Mouse (Mus musculus): ENCODE measurements at regions not wholly inside any gene's neighbourhood (a gene's known extent, or its start where the extent isn't known, plus 50 kb on each side); places are given as distances from the start of the nearest gene placed in this dataset.

DNA sequence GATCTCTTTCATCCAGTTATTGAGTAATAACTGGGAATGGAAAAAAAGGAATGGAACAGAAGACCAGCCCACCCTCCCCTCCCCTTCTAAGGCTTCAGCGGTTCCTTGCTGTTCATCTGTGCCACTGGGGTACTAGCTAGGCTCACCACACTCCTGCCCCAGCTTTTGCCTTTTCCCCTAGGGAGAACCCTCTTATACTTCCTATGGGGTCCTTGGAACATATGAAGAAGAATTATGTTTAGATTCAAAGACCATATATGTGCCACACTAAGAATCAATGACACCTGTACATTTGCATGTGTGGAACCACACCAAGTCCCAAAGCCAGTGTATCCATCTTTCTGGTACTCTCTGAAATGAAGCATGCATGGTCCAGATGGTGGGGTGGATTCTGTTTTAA is 324.3 kb downstream of the Tns1 start:
- intact Hi-C loops (cut with DNase I), result no loop called here

DNA sequence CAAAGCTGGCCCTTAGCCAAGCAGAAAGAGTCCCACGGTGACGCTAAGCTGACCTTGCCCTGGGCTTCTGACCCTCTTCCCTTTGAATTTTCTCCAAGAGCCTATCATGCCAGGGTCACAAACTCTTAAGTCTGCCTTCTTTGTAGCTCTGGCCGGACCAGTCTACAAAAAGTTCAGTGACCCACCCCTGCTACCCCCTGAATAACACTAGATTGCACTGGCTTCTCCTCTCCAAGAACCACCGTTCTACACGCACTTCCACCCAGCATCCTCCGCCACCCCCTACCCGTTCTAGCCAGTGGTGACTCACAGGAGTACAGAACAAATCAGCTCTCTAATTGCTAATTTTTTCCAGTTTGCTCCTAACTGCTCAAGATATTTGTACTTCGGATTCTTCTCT is 325.0 kb downstream of the Tns1 start:
- intact Hi-C loops (cut with DNase I), result no loop called here

DNA sequence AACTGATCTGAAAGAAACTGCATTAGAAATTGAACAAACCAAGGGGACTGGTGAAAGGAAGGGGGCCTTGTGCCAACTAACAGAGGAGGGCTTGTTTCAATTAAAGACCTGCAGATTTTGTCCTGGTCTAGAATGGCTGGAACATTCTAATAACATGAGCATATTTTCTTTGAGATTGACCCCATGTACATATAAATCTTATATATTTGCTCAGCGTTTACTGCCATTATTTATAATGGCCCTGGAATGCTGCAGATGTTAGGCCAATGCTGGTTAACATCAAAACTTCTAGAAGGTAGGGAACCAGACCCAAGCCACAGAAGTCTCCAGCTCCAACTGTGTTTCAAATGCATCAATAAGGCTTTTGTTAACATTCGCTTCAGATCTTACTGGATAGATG is 326.4 kb downstream of the Tns1 start:
- intact Hi-C loops (cut with DNase I), result no loop called here

DNA sequence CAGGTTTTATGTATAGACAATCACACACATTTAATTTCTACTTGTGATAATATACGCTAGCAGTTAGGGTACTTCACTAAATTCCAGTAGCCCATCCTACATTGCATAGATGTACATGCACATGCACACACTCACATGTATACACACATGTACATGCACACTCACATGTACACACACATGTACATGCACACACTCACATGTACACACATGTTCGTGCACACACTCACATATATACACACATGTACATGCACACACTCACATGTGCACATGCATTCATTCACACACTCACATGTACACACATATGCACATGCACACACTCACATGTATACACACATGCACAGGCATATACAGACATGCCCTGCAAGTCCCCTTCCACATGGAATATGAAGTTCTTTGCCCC is 326.8 kb downstream of the Tns1 start:
- intact Hi-C loops (cut with DNase I), result no loop called here

DNA sequence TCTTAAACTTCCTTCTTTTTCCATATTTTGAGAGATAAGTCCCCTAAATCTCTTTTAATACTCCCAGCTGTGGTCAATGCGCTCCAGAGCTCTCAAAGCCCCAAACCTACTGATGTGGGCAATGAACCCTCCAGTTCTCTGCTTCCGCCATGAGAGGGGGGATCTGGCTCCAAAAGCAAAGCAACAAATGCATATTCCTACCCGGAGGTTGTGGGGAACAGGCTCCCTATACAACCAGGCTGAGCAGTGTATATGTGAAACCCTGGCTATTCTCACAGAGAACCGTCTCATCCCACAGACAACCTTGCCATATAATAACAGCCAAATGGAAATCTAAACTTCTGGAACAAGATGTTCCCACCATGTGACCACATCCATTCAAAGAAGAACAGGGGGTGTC is 330.4 kb downstream of the Tns1 start:
- intact Hi-C loops (cut with DNase I), result no loop called here

DNA sequence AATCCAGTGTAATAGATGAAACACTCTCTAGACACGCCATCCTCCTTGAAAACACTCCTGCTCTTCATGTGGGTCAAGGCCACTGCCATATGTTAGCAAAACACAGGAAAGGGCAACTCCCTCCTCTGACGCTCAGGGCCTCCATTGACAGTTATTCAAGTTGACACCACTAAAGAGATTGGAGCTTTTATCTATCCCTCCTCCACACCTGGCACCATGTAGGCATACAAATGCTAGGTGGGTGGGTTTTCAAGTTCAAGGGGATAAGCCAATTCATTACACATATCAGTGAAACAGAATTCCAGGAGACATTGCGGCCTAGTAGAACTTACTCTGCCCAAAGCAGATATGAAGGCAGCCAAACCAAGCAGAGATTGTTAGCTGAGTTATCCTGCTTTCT is 331.0 kb downstream of the Tns1 start:
- intact Hi-C loops (cut with DNase I), result no loop called here

DNA sequence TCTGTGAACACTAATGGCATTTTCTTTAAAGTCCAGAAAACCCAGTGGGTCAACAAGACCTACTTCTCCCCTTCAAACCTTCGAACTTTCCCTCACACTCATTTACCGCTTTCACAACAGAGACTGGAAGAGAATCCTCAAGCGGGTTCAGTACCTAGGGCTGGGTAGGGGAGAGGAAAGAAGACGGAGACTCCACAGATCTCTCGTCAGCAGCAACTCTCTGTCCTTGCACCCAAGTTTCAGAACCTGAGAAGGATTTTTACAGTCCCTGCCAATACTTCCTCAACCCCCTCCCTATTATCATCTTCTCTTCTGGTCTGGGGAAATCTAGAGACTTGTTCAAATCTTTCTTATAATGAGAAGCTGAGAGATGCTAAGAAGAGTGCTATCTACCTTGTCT is 331.9 kb downstream of the Tns1 start:
- intact Hi-C loops (cut with DNase I), result no loop called here

DNA sequence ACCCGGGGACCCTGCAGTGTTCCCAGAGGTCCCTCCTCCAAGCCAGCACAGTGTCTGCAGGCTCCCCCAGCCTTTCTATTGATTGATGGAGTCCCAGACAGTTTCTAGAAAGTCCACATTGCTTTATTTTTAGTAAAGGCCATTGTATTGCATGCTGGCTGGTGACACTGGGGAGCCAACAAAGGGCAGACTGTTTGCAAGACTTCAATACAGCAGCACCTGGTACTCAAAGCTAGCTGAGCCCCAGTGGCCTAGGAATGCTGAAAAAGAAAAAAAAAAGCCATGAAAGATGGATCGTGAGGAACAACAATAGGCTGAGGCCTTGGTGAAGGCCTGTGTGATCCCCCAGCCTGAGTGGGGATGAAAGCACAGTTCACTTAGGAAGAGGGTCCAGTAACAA is 336.6 kb downstream of the Tns1 start:
- intact Hi-C loops (cut with DNase I), result no loop called here

DNA sequence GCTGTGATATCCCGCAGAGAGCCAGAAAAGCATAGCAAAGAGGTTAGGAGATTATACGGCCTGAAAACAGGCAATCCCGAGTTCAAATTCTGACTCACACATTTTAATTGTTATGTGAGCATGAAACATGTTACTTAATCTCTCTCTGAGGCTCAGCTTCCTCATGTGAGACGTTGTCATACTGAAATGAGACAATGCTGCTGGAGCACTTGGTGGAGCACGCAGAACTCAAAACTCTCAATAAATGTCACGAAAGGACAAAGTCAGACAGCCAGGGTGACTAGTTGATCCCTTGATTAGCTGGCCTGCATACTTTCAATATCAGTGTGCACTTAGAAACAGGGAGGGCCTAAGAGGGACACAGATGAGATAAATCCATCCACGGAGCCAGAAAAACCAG is 337.0 kb downstream of the Tns1 start:
- intact Hi-C loops (cut with DNase I), result no loop called here

DNA sequence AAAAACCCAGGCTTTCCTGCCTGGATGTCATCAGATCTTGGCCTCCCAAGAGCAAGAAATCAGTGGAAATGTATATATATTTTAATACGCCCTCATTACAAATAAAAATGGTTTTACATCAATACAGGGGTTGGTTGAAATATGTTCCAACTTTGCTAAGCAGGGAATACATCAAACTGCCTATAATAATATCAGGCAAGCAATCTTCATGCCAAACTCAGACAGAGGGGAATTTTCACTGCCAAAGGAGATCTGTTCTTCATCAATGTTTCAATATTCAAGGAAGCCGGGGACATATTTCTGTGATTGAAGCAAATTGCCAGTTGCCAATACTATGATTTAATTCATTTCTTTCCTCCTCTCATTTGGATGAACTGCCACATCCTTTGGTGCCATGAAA is 340.9 kb downstream of the Tns1 start:
- intact Hi-C loops (cut with DNase I), result no loop called here

DNA sequence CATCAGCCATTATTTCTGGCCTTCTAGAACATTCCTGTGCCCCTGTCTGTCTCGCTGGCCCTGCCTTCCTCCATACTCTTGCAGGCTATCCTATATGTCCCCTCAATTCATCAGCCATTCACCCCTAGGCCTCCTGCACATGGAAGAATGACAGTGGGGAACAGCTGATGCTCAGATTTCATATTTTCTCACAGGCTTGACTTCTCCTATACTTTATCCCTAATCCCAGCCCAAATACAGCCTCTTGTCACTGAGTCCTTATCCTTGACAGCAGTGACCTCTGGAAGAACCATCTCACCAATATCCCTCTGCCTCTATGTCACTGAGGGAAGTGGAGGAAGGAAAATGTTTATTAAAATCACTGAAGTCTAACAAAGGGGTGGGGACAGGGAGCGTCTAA is 341.4 kb downstream of the Tns1 start:
- intact Hi-C loops (cut with DNase I), result no loop called here

DNA sequence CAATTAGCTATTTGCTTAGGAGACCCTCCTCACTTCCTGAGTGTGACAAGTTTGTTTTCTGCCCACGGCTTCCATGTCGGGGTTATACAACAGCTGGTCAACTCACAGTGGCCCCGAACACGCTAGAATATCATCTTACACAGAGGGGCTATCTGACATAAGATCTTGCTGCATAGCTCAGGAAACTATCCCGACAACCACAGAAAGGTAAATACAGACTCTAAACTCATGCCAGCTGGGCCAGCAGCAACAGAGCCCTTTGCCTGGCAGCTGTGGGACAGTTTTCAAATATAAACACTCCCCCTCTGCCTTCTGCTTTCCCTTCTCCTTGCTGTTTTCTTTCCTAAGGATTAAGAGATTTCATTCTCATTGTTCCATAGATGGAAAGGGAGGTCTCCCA is 352.5 kb downstream of the Tns1 start:
- intact Hi-C loops (cut with DNase I), result no loop called here

DNA sequence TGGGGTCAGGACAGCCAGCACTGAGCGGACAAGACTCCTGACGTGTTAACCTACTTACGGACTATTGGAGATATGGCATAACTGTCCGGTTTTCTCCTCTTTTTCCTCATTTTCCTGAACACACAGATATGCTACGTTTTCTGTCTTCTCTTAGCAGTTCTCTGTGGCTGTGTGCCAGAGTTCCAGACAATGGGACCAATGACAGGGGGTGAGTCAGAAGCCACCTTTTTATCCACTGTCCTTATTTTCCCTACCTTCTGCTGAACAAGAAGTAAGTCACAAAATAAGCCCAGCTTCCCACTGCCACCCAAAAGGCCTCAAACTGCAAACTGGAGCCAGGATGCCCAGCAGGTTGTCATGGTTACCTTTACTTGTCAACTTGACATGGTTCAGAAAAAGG is 353.6 kb downstream of the Tns1 start:
- intact Hi-C loops (cut with DNase I), result no loop called here

DNA sequence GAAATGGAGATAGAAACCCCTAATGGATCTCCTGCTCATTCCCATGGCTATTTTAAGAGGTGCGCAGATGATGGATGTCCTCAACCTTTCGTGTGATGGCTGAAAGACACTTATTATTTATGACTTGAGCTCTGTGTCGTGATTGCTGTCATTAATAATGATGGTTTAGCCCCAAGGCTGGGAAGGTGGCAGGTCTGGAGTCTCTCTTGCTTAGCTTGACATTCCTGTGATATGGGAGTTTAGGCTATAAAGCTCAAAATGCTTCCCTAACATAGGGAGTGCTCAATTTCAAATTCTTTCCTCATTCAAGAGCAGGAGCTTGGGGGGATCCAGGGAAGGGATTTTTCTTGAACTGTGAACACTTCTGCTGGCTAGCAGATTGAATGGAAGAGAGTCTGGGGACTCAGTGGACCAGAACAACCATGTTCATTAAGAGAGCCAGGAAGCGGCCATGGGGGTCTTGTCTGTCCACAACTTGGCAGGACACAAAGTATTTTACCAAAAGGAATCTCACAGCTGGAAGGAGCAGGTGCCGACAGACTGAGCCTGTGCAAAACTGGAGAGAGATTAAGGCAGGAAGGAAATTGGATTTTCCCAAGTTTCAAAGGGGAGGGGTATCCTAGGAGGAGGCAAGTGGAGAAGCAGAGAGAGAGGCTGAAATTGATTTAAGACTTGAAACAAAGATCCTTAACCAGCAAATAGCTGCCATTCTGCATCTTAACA is 359.5 kb downstream of the Tns1 start:
- intact Hi-C loops (cut with DNase I), result no loop called here

DNA sequence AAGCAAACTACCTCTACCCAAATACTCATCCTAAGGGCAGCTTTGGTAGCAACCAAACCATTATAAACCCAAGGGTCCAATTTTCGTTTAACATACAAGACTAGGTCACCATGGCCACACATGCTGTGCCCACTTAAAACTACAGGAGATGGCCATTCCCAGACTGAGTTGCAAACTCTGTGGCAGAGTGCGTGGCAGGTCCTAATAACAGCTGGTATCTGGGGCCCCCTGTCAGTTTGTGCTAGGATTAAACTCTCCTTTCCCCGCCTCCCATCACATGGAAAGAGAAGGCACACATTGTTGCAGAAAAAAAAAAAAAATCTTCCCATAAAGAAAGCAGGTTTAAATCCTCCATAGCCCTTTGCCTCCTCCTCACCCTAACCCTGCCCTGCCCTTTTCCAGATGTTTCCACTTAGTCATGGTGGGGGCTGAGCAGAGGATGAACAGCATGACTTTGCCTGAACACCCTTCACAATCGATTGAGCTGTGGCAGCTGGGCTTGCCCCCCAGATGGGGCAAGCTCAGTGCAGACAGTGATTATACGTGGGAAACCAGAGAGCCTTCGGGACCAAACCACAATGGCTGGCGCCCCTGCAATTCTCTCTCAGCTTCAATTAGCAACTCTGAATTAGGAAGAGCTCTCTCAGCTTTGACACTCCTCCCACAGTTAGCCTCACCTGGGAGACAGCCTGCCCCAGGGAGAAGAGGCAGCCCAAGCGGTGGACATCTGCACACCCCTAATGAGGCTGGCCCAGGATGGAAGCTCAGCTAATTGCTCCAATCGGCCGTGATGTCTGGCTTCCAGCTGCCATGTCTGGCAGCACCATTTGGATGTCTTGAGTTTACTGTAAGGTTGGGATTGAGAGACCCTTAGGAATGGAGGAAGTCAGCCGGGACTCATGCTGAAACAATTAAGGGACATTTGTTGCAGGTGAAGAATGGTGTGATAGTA is 365.9 kb downstream of the Tns1 start:
- intact Hi-C loops (cut with DNase I), result no loop called here

DNA sequence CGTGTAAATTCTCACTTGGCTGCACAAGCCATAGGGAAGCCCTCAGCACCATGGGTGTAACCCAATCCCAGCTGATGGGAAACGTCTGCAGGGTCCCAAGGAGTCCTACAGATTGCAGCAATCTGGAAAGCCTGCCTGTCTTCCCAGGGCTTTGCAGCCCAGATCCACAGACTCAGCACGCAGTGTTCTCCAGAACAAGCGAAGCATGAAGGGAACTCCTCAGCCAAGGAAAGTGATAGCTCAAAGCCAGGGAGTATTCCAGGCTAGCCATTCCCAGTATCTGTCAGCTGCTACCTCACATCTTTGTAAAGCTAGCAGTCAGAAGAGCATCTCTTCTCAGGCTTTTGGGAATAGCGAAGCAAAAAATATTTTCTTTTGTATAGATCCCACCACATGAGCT is 368.5 kb downstream of the Tns1 start:
- intact Hi-C loops (cut with DNase I), result no loop called here

DNA sequence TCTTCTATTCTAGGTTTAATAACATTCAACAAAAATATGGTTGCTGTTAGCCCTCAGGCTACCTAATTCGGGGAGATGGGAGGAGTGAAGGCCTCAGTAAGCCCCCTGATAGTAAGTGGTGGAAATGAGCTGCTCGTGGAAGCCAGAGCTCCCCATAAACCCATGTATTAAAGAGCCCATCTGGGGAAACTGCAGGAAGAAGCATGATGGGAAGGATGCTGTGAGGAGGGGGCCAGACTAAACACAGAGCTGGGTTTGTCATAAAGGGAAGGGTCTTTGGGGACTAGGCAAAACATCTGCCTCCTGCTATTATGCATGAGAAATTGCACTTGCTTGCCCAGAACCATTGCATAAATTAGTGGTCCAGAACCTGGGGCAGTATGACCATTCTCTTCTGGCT is 369.3 kb downstream of the Tns1 start:
- intact Hi-C loops (cut with DNase I), result no loop called here

DNA sequence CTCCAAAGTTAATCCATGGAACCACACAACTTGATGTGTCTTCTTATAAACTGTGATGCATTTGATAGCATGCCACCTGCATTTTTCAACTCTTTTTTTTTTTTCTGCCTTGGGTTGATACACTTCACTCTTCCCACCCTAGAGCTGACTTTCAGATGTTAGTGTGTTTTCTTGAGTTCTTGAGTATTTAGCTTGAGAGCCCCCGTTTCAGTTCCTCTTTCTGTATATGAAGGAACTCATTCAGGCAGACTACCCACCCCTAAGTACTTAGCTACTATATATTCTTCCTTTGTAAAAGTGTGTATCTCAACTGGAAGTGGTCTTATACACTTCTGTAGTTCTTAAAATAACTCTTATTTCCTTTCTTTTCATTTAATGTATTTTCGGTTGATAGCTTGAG is 371.1 kb downstream of the Tns1 start:
- intact Hi-C loops (cut with DNase I), result no loop called here

DNA sequence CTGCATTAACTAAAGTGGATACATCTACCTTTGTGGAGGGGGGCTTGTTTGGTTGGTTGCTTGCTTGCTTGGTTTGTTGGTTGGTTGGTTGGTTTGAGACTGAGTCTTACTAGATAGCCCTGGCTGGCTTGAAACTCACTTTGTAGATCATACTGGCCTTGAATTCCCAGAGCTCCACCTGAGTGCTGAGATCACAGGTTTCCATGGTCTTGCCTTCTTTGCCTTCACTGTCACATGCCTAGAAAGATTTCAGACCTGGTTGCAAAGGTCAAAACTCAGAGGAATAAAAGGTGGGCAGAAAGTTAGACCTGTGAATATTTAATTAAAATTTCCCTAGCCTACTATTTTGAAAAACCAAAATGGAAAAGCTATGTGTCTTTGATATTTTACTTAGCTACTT is 375.5 kb downstream of the Tns1 start:
- intact Hi-C loops (cut with DNase I), result no loop called here

DNA sequence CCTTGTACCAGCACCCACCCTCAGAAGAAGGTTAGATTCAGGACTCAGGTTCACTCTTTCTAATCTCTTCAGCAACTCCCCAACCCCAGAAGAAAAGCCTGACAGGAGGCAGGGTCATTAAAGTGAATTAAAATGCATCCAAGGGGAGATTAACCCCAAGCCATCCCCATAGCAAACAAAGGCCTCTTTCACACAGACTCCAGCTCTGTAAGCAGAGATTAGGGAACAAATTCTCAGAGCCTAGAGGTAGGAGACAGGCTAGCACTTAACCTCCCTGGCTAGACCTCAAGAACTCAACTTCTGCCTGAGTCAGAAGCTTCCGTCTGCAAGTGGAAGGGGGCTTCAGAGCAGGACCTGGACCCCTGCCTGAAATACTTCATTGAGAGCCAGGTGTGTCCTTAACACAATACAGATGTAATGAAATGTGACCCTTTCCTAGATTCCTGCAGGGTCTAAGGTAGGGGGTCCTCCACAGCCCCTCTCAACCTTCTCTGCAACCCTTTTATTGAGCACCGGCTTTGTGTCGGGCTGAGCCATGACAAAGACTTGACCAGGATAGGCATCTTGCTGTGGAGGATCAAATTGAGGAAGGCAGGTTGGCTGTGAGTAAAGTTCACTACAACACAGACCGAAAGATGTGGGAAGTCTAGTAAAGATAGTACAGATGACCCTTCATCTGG is 379.6 kb downstream of the Tns1 start:
- intact Hi-C loops (cut with DNase I), result no loop called here

DNA sequence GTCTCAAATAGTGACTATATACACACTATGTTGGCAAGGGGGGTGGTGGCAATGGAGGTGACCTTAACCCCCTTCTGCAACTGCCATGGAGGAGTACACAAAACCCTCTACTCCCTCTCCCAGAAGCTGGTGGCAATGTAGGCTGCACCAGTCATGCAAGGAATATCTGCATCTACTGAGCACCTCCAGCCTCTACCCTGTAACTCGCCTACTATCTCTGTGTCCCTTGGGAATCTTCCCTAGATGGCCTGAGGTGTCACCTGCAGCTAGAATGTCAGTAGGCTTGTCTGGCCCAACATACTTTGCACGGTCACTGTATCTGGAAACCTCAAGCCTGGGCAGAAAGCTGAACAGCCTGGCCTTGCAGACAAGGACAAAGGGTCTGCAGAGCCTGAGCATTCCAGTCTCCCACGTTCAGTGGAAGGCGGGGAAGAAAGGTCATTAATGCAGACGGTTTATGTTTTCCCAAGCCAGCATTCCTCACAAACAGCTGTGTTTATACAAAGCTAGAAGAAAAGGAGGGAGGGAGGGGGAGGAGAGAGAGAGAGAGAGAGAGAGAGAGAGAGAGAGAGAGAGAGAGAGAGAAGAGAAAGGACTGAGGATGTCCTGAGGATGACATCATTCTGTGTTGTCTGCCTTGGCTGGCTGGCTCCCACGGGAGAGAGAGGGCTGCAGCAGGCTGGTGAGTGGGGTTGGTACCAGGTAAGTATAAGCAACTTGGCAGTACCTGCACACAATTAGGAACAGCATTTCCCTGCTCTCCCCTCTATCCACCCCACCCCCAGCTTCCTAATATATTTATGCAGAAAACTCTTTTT is 380.3 kb downstream of the Tns1 start:
- intact Hi-C loops (cut with DNase I), result no loop called here

Measured in adrenal gland (tissue).